Mouse (Mus musculus) heart, embryonic 16.5 days (tissue): ENCODE data around the gene Slc39a12. TPM values are rescaled to one million over a fixed set of nuclear protein-coding genes. Genes with fewer than 3 reads are reported as not detected.
A peak's percentile ranks its signal among the peaks of the same experiment; 100 is the strongest.

ENCODE experiments used
- ATAC-seq: fragments of 200-750 bp; cut with Nextera tagmentation; replicated peaks from 2 replicates; pipeline ENCODE4 v1.8.0; 2017; ENCODE audit warnings: moderate number of reproducible peaks; ENCODE audit not compliant: insufficient read depth, low FRiP score; ENCODE audit errors: extremely low read depth
- H3K27ac ChIP-seq: fragments of 300-500 bp; sonication (generic); 2 replicates; pipeline ENCODE4 v1.5.1; 2014; ENCODE audit warnings: mild to moderate bottlenecking, low read length, control low read depth, moderate library complexity
- H3K27me3 ChIP-seq: fragments of 300-500 bp; sonication (generic); 2 replicates; pipeline ENCODE4 v1.6.1; 2014; ENCODE audit warnings: low read length, mixed read lengths; ENCODE audit not compliant: control insufficient read depth, insufficient read depth
- H3K36me3 ChIP-seq: fragments of 300-500 bp; sonication (generic); 2 replicates; pipeline ENCODE4 v1.6.1; 2014; ENCODE audit not compliant: control insufficient read depth, insufficient read depth
- H3K4me1 ChIP-seq: fragments of 300-500 bp; sonication (generic); 2 replicates; pipeline ENCODE4 v1.6.1; 2014; ENCODE audit warnings: low read length, mixed read lengths; ENCODE audit not compliant: control insufficient read depth, insufficient read depth
- H3K4me2 ChIP-seq: fragments of 300-500 bp; sonication (generic); 2 replicates; pipeline ENCODE4 v1.6.1; 2014; ENCODE audit warnings: low read depth, mild to moderate bottlenecking, control low read depth, low read length
- H3K4me3 ChIP-seq: fragments of 300-500 bp; sonication (generic); 2 replicates; pipeline ENCODE4 v1.5.1; 2014; ENCODE audit warnings: mild to moderate bottlenecking, control low read depth, low read length
- H3K9ac ChIP-seq: fragments of 300-500 bp; sonication (generic); 2 replicates; pipeline ENCODE4 v1.6.1; 2014; ENCODE audit warnings: low read length, control low read depth
- H3K9me3 ChIP-seq: fragments of 300-500 bp; sonication (generic); replicated peaks from 2 replicates; pipeline ENCODE4 v1.6.1; 2016; ENCODE audit warnings: low read length; ENCODE audit not compliant: control insufficient read depth
- WGBS: fragments of 180-500 bp; shearing (Covaris S2); extraction: QIAGEN DNeasy Blood & Tissue Kit; methylation state at CpG from one replicate; pipeline ENCODE4 v1.1.7; 2014; 5-methylcytosine and 5-hydroxymethylcytosine counted together
- polyA plus RNA-seq: library from polyadenylated mRNA; unstranded; fragments of >200 nt; fragmentation: Nextera tagmentation; extraction: Ambion mirVana; gene quantifications from 2 replicates; pipeline ENCODE4 v1.2.1, GENCODE M21; 2015

The Slc39a12 gene
- polyA plus RNA-seq, 1 experiment from 2014 or later = not detected

GRCm38 (mm10) chr2:14543355-14543754 lies 155.2 kb downstream of the Slc39a12 start:
- Histone ChIP-seq H3K27me3 (no peaks in the 10 kb centered on the region), H3K9me3 (no peaks in the 10 kb centered on the region), H3K4me3 (no peak overlapping the region), H3K27ac (0 out of 2 replicates have a peak overlapping the region, but pooled peaks have one; percentile 14), H3K4me1 (peaks cover 5% of the 10 kb centered on the region), H3K9ac (no peak overlapping the region), H3K36me3 (no peaks in the 10 kb centered on the region), H3K4me2 (no peak overlapping the region)
- ATAC-seq = peak; percentile 45; the same call in 1 of the 2 replicates
- 33% methylated on average over 3 of the region's 3 CpGs for WGBS

DNA sequence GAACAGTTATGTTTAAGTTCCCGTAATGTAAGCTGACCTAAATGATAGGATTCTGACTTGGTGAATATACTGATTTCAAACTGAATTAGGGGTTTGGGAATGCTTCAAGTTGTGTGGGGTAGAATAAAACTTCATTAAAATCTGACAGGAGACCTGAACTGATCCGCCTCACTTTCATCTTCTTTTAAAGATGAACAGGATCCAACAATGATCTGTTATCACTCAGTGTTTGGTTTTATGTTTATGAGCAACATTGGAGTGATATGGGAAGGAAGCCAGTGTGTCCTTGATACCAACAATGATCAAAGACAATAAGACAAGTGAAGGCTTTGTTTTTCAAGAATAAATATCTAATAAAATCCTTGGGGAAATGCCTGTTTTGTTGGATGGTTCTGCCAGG lies 155.7 kb downstream of the Slc39a12 start:
- 76% methylated on average over 2 of the region's 2 CpGs for WGBS
- no peak for ATAC-seq
- no peaks in the 10 kb centered on the region for H3K9me3 ChIP-seq
- no peak overlapping the region for H3K4me2 ChIP-seq
- no peaks in the 10 kb centered on the region for H3K27me3 ChIP-seq
- H3K4me3 ChIP-seq = no peak overlapping the region
- no peak overlapping the region for H3K9ac ChIP-seq
- no peaks in the 10 kb centered on the region for H3K36me3 ChIP-seq
- H3K27ac ChIP-seq = no peak overlapping the region
- peaks cover 5% of the 10 kb centered on the region for H3K4me1 ChIP-seq

Other genes starting within 250 kb of the Slc39a12 start
- gene Tmem236, start 213.8 kb upstream of the Slc39a12 start, polyA plus RNA-seq = 0.04 and 0.20 TPM in 2 replicates
- gene Mrc1, start 158.9 kb upstream of the Slc39a12 start, polyA plus RNA-seq = 4.1 and 4.9 TPM in 2 replicates
- 10.7 and 12.9 TPM in 2 replicates for gene Cacnb2, start 214.8 kb downstream of the Slc39a12 start, polyA plus RNA-seq